Mouse (Mus musculus): ENCODE results near the gene 2310007B03Rik. TPM values are rescaled to one million over a fixed set of nuclear protein-coding genes. Genes with fewer than 3 reads are reported as not detected.
A peak's percentile ranks its signal among the peaks of the same experiment; 100 is the strongest.

Gene 2310007B03Rik
- total and polyA plus RNA-seq, 2 experiments from 2014 or later = 0.25 TPM; not detected in 1

DNA sequence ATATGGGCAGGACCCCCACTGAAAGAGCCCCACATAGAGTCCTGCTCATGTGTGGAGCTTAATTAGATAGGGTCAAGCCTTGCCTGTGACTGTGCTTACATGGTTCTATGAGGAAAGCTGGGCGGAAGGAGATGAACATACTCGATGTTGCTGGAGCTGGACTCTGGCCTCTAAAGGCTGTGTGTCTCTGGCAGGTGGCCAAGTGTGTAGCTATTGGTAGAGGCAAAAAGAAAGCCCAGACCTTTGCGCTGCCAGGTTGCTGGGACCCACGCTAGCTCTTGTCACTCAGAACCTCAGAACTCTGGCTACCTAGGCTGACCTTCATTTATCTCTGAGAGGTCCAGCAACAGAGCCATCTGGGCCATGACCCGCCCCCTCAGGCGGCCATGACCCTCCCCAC, 22.2 kb downstream of the 2310007B03Rik start:
- Histone ChIP-seq H3K9ac (no peak overlapping the region), H3K4me3 (ENCODE audit: low read depth, low read length) (no peak overlapping the region), H3K9me3 (ENCODE audit: low read length) (no peaks in the 10 kb centered on the region), H3K4me2 (ENCODE audit: low read depth) (no peak overlapping the region), H3K36me3 (ENCODE audit: insufficient read depth) (no peaks in the 10 kb centered on the region), H3K27ac (ENCODE audit: low read depth, low read length) (no peak overlapping the region), H3K27me3 (ENCODE audit: insufficient read depth, low read length) (no peaks in the 10 kb centered on the region), H3K4me1 (ENCODE audit: insufficient read depth) (no peaks in the 10 kb centered on the region)
- no peak for TF ChIP-seq CTCF (IDR thresholded peaks at IDR 0.05; ENCODE audit: low read depth)
- WGBS = 72% methylated on average over 6 of the region's 6 CpGs
- ATAC-seq (no peak), DNase-seq (no peak)

DNA sequence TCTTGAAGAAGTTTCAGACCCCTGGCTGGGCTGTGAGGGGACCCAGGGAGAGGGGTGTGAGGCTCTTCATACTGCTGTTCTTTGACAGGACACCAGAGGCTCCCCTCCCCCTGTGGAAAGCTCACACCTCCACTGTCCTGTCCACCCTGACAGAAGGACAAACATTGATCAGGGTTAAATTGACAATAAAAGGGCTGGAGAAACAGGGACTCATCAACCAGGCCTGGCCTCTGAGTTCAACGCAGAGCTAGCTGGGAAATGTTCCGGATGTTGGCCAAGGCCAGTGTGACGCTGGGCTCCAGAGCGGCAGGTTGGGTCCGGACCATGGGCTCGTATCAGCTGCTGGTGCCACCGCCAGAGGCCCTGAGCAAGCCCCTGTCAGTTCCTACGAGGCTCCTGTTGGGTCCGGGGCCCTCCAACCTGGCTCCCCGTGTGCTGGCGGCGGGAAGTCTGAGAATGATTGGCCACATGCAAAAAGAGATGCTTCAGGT, 25.7 kb downstream of the 2310007B03Rik start, which contains the start of gene Agxt:
Agxt (plus strand) TSS at position 205 of the 491 bp plus-strand sequence.
- ATAC-seq = no peak
- no peak within 1 kb of the TSS for H3K9ac ChIP-seq
- H3K27me3 ChIP-seq (ENCODE audit: insufficient read depth, low read length) = no peaks in the 10 kb centered on the region
- H3K27ac ChIP-seq (ENCODE audit: low read depth, low read length) = no peak within 1 kb of the TSS
- H3K9me3 ChIP-seq (ENCODE audit: low read length) = no peaks in the 10 kb centered on the region
- whole genome bisulfite sequencing = 92% methylated on average over 12 of the region's 12 CpGs
- no peak within 1 kb of the TSS for H3K4me3 ChIP-seq (ENCODE audit: low read depth, low read length)
- no peak for TF ChIP-seq CTCF (IDR thresholded peaks at IDR 0.05; ENCODE audit: low read depth)
- no peaks in the 10 kb centered on the region for H3K36me3 ChIP-seq (ENCODE audit: insufficient read depth)
- DNase-seq = no peak
- H3K4me1 ChIP-seq (ENCODE audit: insufficient read depth) = no peaks in the 10 kb centered on the region
- no peak within 1 kb of the TSS for H3K4me2 ChIP-seq (ENCODE audit: low read depth)

DNA sequence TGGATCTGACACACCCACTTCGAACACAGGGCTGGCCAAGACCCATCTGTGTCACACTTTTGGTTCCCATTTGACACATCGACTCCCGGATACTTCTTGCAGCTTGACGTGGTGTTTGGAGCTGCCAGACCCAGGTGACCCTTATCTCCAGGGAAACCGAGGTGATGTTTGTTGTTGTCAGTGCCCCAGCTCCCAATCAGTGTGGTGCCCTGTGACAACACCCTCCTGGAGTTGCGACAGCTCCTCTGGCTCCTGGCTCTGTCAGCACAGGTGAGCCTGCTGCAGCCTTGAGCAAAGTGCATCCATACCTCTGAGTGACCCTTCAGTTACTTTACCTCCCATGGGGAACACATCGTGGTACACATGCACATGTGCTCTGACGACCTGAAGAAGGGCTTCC, 28.1 kb downstream of the 2310007B03Rik start:
- ATAC-seq (no peak), DNase-seq (no peak)
- H3K27me3 ChIP-seq (ENCODE audit: insufficient read depth, low read length) = no peaks in the 10 kb centered on the region
- H3K36me3 ChIP-seq (ENCODE audit: insufficient read depth) = no peaks in the 10 kb centered on the region
- no peak overlapping the region for H3K4me2 ChIP-seq (ENCODE audit: low read depth)
- H3K27ac ChIP-seq (ENCODE audit: low read depth, low read length) = no peak overlapping the region
- no peaks in the 10 kb centered on the region for H3K9me3 ChIP-seq (ENCODE audit: low read length)
- no peak overlapping the region for H3K9ac ChIP-seq
- 67% methylated on average over 8 of the region's 8 CpGs for WGBS
- no peak overlapping the region for H3K4me3 ChIP-seq (ENCODE audit: low read depth, low read length)
- H3K4me1 ChIP-seq (ENCODE audit: insufficient read depth) = no peaks in the 10 kb centered on the region
- no peak for TF ChIP-seq CTCF (IDR thresholded peaks at IDR 0.05; ENCODE audit: low read depth)

DNA sequence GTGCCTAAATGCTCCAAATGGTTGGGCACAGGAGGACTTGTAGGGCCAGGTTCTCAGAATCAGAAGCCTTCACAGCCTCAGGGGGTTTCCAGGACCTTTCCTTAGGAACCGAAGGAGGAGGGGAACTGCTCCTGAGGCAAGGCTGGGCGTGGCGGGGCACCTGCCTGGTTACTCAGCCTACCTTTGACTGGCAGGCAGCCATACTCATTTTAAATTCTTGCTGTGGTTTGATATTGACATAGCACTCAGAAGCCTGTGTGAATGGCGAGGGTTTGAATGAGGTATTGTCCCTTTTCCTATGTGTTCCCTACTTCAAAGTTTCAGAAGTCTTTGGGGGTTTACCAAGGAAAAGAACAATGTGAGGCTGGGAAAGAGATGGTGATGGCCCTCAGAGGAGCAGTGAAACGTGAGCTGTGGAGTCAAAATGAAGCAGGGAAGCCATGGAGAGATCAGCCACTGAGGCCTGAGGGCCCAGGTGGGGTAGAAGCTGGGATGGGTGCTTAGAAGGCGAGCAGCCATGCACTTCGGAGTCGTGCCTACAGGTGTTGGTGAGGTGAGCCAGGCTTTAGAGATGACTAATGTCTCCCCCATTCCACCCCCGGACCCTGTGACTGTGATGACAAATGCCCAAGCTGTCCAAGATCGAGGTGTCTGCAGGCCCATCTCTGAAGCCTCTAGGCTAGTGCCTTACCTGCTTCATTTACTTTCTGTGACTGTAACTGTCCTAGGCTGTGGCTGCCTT, 30.3 kb downstream of the 2310007B03Rik start:
- WGBS = 63% methylated on average over 10 of the region's 10 CpGs
- Histone ChIP-seq H3K4me1 (ENCODE audit: insufficient read depth) (no peaks in the 10 kb centered on the region), H3K27me3 (ENCODE audit: insufficient read depth, low read length) (no peaks in the 10 kb centered on the region), H3K9me3 (ENCODE audit: low read length) (no peaks in the 10 kb centered on the region), H3K36me3 (ENCODE audit: insufficient read depth) (no peaks in the 10 kb centered on the region), H3K27ac (ENCODE audit: low read depth, low read length) (no peak overlapping the region), H3K9ac (no peak overlapping the region), H3K4me2 (ENCODE audit: low read depth) (no peak overlapping the region), H3K4me3 (ENCODE audit: low read depth, low read length) (no peak overlapping the region)
- no peak for TF ChIP-seq CTCF (IDR thresholded peaks at IDR 0.05; ENCODE audit: low read depth)
- DNase-seq = no peak
- no peak for ATAC-seq

DNA sequence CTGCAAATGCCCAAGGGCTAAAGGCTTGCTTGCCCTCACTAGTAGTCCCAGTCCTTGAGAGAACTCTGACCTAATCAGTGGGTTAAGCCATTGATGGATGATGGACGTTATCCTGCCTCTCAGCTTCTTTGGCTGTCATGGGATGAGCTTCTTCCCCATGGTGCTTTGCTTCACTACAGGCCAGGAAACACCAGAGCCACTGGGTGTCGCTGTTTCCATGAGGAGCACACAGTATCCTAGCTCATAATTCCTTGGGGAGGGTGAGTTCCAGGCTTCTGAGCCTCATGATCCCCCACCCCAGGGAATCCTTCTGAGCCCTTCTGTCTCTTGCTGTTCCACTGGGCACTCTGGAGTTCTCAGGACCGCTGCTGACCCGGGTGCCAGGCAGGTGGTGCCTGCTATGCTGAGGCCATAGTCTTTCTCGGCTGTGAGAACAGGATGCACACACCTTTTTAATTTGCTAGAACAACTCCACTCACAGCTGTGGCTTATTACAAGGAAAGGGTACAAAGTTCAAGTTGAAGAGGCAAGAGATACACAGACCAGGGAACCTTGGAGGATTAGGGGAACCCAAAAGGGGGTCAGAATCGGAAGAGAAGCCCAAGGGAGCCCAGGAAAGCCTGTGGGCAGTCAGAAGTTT, 31.9 kb downstream of the 2310007B03Rik start:
- Histone ChIP-seq H3K36me3 (ENCODE audit: insufficient read depth) (no peaks in the 10 kb centered on the region), H3K27me3 (ENCODE audit: insufficient read depth, low read length) (no peaks in the 10 kb centered on the region), H3K4me2 (ENCODE audit: low read depth) (no peak overlapping the region), H3K9ac (no peak overlapping the region), H3K27ac (ENCODE audit: low read depth, low read length) (no peak overlapping the region), H3K9me3 (ENCODE audit: low read length) (no peaks in the 10 kb centered on the region), H3K4me3 (ENCODE audit: low read depth, low read length) (no peak overlapping the region), H3K4me1 (ENCODE audit: insufficient read depth) (no peaks in the 10 kb centered on the region)
- peak; percentile 83 for ATAC-seq
- 30% methylated on average over 6 of the region's 6 CpGs for whole genome bisulfite sequencing
- TF ChIP-seq CTCF (IDR thresholded peaks at IDR 0.05; ENCODE audit: low read depth) = peak; percentile 79
- peak; percentile 67 for DNase-seq

DNA sequence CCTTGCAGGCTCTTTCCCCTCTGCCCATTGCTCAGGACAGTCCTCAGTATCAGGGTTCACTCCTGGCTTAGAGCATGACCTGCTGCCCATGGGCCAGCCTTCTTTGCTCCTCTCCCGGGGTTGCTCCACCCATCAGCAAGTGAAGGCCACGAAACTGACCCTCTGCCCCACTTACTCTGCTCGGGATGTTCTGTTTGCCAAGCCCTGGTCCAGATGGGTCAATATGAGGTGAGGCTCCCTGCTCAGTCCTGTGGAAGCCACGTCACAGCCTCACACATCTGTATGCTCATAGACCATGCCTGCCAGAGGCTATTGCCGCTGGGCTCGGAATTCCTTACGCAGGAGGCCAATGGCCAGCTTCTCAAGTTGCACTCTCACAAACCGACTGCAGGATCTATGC, 32.5 kb downstream of the 2310007B03Rik start:
- no peak for TF ChIP-seq CTCF (IDR thresholded peaks at IDR 0.05; ENCODE audit: low read depth)
- DNase-seq (no peak), ATAC-seq (no peak)
- no peaks in the 10 kb centered on the region for H3K36me3 ChIP-seq (ENCODE audit: insufficient read depth)
- WGBS = 83% methylated on average over 8 of the region's 8 CpGs
- no peak overlapping the region for H3K4me2 ChIP-seq (ENCODE audit: low read depth)
- H3K4me3 ChIP-seq (ENCODE audit: low read depth, low read length) = no peak overlapping the region
- no peaks in the 10 kb centered on the region for H3K9me3 ChIP-seq (ENCODE audit: low read length)
- H3K27ac ChIP-seq (ENCODE audit: low read depth, low read length) = no peak overlapping the region
- no peaks in the 10 kb centered on the region for H3K27me3 ChIP-seq (ENCODE audit: insufficient read depth, low read length)
- no peak overlapping the region for H3K9ac ChIP-seq
- no peaks in the 10 kb centered on the region for H3K4me1 ChIP-seq (ENCODE audit: insufficient read depth)

DNA sequence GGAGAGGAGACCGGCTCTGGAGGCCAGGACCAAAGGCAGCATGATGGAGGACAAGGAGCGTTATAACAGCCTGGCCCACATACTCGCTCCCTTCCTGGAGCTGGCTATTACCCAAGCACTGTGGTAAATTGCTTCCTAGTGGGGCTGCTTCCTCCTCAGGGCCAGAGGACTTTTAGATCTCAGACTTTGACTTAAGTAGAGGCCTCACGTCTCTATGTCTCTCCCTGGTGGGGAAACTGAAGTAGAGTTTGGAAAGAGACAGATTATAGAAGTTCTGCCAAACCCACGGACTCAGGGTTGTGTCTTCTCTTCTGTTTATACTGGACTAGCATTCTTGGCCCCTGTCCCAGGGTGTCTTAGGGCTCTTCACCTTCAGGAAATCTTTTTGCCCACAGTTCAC, 35.5 kb downstream of the 2310007B03Rik start:
- H3K4me3 ChIP-seq (ENCODE audit: low read depth, low read length) = no peak overlapping the region
- no peaks in the 10 kb centered on the region for H3K27me3 ChIP-seq (ENCODE audit: insufficient read depth, low read length)
- no peaks in the 10 kb centered on the region for H3K4me1 ChIP-seq (ENCODE audit: insufficient read depth)
- no peak for DNase-seq
- H3K4me2 ChIP-seq (ENCODE audit: low read depth) = no peak overlapping the region
- no peaks in the 10 kb centered on the region for H3K9me3 ChIP-seq (ENCODE audit: low read length)
- no peaks in the 10 kb centered on the region for H3K36me3 ChIP-seq (ENCODE audit: insufficient read depth)
- WGBS = 74% methylated on average over 5 of the region's 5 CpGs
- no peak overlapping the region for H3K9ac ChIP-seq
- no peak for ATAC-seq
- H3K27ac ChIP-seq (ENCODE audit: low read depth, low read length) = no peak overlapping the region
- TF ChIP-seq CTCF (IDR thresholded peaks at IDR 0.05; ENCODE audit: low read depth) = no peak
